Mouse (Mus musculus): ENCODE results near the gene Slc3a2. TPM values are rescaled to one million over a fixed set of nuclear protein-coding genes. Genes with fewer than 3 reads are reported as not detected.

Gene Slc3a2
- polyA plus RNA-seq, 1 experiment = 263 TPM

GRCm38 (mm10) chr19:8711949-8712869 is 11.0 kb downstream of the Slc3a2 start:
- peaks cover 16% of the 10 kb centered on the region for H3K4me1 ChIP-seq (ENCODE audit: control insufficient read depth, insufficient read depth, low read length)
- 21% methylated on average over 10 of the region's 10 CpGs for WGBS
- no peak for TF ChIP-seq CTCF (IDR thresholded peaks at IDR 0.05; ENCODE audit: insufficient read depth, low read length)
- no peak for TF ChIP-seq POLR2A (IDR thresholded peaks at IDR 0.05; ENCODE audit: borderline replicate concordance, extremely low read depth, low read depth, low read length)
- H3K4me3 ChIP-seq (replicated peaks; ENCODE audit: extremely low read depth, low read depth, low read length) = peak overlapping the region; percentile 84
- DNase-seq = no peak

DNA sequence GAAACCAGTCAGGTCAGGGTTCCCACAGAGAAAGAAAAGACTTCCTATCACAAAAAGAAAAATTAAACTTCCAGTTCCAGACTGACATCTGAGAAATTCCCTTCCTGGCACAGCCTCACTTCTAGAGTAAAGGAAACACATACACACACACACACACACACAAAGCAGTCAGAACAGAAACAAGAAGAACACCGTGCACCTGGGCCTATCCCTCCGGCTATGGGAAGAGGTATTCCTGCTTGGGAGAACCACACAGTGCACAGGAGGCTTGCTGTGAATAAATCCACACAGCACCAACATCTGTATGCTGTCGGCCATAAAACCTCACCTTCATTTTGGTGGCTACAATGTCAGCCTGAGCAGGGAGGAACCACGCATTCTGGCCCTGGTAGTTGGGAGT is 11.7 kb downstream of the Slc3a2 start:
- 18% methylated on average over 4 of the region's 4 CpGs for WGBS
- peaks cover 16% of the 10 kb centered on the region for H3K4me1 ChIP-seq (ENCODE audit: control insufficient read depth, insufficient read depth, low read length)
- no peak for DNase-seq
- peak overlapping the region; percentile 69 for H3K4me3 ChIP-seq (replicated peaks; ENCODE audit: extremely low read depth, low read depth, low read length)
- TF ChIP-seq POLR2A (IDR thresholded peaks at IDR 0.05; ENCODE audit: borderline replicate concordance, extremely low read depth, low read depth, low read length) (no peak), CTCF (IDR thresholded peaks at IDR 0.05; ENCODE audit: insufficient read depth, low read length) (no peak)

- TF ChIP-seq POLR2A (IDR thresholded peaks at IDR 0.05; ENCODE audit: borderline replicate concordance, extremely low read depth, low read depth, low read length) (no peak), CTCF (IDR thresholded peaks at IDR 0.05; ENCODE audit: insufficient read depth, low read length) (no peak)
Measured at GRCm38 (mm10) chr19:8710057-8710456, 13.1 kb downstream of the Slc3a2 start.

DNA sequence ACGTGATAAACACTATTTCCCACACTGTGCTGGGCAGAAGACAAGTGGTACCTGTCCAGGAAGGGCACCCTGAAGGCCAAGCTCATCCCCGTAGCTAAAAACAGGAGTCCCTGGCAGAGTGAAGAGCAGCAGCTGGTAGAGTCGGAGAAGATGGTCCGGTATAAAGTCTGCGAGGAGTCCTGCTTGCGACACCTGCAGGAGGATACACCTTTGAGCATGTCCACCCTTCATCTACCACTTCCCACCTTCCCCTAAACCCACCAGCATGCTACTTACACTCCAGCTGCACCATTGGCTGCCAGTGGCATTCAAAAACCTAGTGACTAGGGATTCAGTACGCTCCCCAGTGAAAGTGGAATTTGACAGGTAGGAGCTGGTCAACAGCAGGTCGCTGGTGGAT is 14.2 kb downstream of the Slc3a2 start:
- Histone ChIP-seq H3K4me1 (ENCODE audit: control insufficient read depth, insufficient read depth, low read length) (peaks cover 19% of the 10 kb centered on the region), H3K4me3 (replicated peaks; ENCODE audit: extremely low read depth, low read depth, low read length) (no peak overlapping the region)
- WGBS = 75% methylated on average over 8 of the region's 8 CpGs
- TF ChIP-seq POLR2A (IDR thresholded peaks at IDR 0.05; ENCODE audit: borderline replicate concordance, extremely low read depth, low read depth, low read length) (no peak), CTCF (IDR thresholded peaks at IDR 0.05; ENCODE audit: insufficient read depth, low read length) (no peak)
- DNase-seq = no peak

More at GRCm38 (mm10) chr19:8710057-8710456, 13.1 kb downstream of the Slc3a2 start:
- H3K4me3 ChIP-seq (replicated peaks; ENCODE audit: extremely low read depth, low read depth, low read length) = no peak overlapping the region
- peaks cover 19% of the 10 kb centered on the region for H3K4me1 ChIP-seq (ENCODE audit: control insufficient read depth, insufficient read depth, low read length)
- WGBS = 54% methylated on average over 2 of the region's 2 CpGs
- no peak for DNase-seq

GRCm38 (mm10) chr19:8706930-8707329 is 16.2 kb downstream of the Slc3a2 start:
- Histone ChIP-seq H3K4me3 (replicated peaks; ENCODE audit: extremely low read depth, low read depth, low read length) (no peak overlapping the region), H3K4me1 (ENCODE audit: control insufficient read depth, insufficient read depth, low read length) (peaks cover 23% of the 10 kb centered on the region)
- no peak for DNase-seq
- 83% methylated on average over 7 of the region's 7 CpGs for WGBS
- TF ChIP-seq CTCF (IDR thresholded peaks at IDR 0.05; ENCODE audit: insufficient read depth, low read length) (no peak), POLR2A (IDR thresholded peaks at IDR 0.05; ENCODE audit: borderline replicate concordance, extremely low read depth, low read depth, low read length) (no peak)

DNA sequence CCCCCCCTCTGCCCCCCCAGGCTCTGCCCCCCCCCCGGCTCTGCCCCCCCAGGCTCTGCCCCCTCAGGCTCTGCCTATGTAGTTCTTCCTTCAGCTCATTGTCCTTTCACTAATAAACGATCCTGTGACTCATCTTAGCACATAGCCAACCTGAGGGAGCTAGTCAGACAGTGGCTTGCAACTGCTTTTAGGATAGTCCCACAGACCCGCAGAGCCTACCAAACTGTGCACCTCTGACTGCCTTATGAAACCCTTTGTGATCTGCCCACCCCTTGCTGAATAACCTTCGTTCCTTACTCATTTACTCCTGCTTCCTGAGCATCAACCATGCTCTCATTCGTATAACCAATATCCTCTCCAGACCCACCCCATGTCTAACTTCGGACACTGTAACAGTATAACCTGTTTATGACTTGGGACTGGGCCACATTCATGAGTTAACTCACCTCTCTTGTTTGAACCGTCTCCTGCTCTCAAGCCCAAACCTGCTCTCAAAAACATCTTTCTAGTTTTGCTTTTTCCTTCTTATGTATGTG is 17.0 kb downstream of the Slc3a2 start:
- H3K4me1 ChIP-seq (ENCODE audit: control insufficient read depth, insufficient read depth, low read length) = peaks cover 19% of the 10 kb centered on the region
- no peak for DNase-seq
- H3K4me3 ChIP-seq (replicated peaks; ENCODE audit: extremely low read depth, low read depth, low read length) = no peak overlapping the region
- WGBS = 55% methylated on average over 7 of the region's 7 CpGs
- no peak for TF ChIP-seq POLR2A (IDR thresholded peaks at IDR 0.05; ENCODE audit: borderline replicate concordance, extremely low read depth, low read depth, low read length)
- TF ChIP-seq CTCF (IDR thresholded peaks at IDR 0.05; ENCODE audit: insufficient read depth, low read length) = no peak

- no peak overlapping the region for H3K4me3 ChIP-seq (replicated peaks; ENCODE audit: extremely low read depth, low read depth, low read length)
- H3K4me1 ChIP-seq (ENCODE audit: control insufficient read depth, insufficient read depth, low read length) = peaks cover 14% of the 10 kb centered on the region
- DNase-seq = no peak
- 78% methylated on average over 6 of the region's 6 CpGs for WGBS
- no peak for TF ChIP-seq POLR2A (IDR thresholded peaks at IDR 0.05; ENCODE audit: borderline replicate concordance, extremely low read depth, low read depth, low read length)
- no peak for TF ChIP-seq CTCF (IDR thresholded peaks at IDR 0.05; ENCODE audit: insufficient read depth, low read length)
Measured at GRCm38 (mm10) chr19:8705026-8705708, 18.0 kb downstream of the Slc3a2 start.

DNA sequence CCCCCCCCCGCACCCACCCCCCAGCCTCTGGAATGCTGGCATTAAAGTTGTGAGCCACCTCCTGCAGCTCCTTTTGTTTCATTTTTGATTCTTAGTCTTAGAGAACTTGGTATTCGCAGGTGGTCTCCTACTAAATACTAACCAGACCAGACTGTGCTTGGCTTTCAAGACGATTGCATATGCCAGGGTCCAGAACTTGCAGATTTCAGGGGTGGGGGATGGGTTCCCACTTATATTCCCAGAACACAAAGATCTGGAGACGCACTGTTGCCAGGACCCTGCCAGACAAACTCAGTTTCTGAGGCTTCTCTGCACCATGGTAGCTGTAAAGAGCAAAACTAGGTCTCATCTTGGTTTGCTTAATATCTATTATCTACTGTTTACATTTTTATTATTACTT is 19.6 kb downstream of the Slc3a2 start:
- H3K4me1 ChIP-seq (ENCODE audit: control insufficient read depth, insufficient read depth, low read length) = peaks cover 6% of the 10 kb centered on the region
- WGBS = 61% methylated on average over 4 of the region's 4 CpGs
- DNase-seq = no peak
- TF ChIP-seq CTCF (IDR thresholded peaks at IDR 0.05; ENCODE audit: insufficient read depth, low read length) (no peak), POLR2A (IDR thresholded peaks at IDR 0.05; ENCODE audit: borderline replicate concordance, extremely low read depth, low read depth, low read length) (no peak)
- H3K4me3 ChIP-seq (replicated peaks; ENCODE audit: extremely low read depth, low read depth, low read length) = no peak overlapping the region

- H3K4me1 ChIP-seq (ENCODE audit: control insufficient read depth, insufficient read depth, low read length) = peaks cover 6% of the 10 kb centered on the region
- TF ChIP-seq POLR2A (IDR thresholded peaks at IDR 0.05; ENCODE audit: borderline replicate concordance, extremely low read depth, low read depth, low read length) (no peak), CTCF (IDR thresholded peaks at IDR 0.05; ENCODE audit: insufficient read depth, low read length) (no peak)
- 23% methylated on average over 3 of the region's 3 CpGs for WGBS
- peak; percentile 57 for DNase-seq
- H3K4me3 ChIP-seq (replicated peaks; ENCODE audit: extremely low read depth, low read depth, low read length) = no peak overlapping the region
Measured at GRCm38 (mm10) chr19:8702458-8702857, 20.7 kb downstream of the Slc3a2 start.
